Mouse (Mus musculus) cerebellum, postnatal 14 days (tissue): ENCODE data around the gene Senp3.

Experiments used
- DNase-seq, 2 experiments: peaks; one replicate each; pipeline ENCODE4 v3.0.0; 2021; ENCODE audit warnings: mixed read lengths in 2 of 2

Senp3 gene

DNA sequence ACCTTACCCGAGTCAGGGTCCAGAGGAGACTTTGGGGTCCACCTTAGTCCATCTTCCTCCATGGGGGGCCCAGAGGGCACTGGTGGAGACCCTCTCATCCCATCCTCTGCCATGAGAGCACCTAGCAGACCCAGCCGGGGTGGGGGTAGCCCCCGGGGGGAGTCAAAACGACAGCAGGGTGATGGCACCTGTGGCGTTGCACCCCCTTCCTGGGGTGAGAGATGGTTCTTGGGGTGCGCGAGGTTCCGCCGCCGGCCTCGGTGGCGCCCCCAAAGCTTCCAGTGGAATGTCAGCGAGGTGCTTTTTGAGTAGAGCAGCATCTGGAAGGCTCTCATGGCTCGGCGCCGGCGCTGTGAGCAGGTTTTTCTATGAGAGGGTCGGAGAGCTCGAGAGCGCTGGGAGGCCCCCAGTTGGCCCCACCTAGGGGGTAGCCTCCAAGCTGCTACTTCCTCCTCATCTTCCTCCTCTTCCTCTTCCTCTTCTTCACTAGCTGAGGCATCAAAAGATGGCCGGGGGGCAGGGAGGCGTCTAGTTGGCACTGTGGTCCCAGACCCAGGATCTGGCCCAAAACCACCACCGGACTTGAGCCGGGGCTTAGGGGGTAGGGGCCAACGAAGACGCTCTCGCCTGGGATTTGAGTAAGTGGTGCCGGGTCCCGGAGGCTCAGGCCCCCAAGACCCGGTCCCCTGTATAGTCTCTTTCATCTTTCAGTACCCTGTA lies 1.6 kb downstream of the Senp3 start:
- DNase-seq: peak in 1 of 2 experiments; percentile 29

DNA sequence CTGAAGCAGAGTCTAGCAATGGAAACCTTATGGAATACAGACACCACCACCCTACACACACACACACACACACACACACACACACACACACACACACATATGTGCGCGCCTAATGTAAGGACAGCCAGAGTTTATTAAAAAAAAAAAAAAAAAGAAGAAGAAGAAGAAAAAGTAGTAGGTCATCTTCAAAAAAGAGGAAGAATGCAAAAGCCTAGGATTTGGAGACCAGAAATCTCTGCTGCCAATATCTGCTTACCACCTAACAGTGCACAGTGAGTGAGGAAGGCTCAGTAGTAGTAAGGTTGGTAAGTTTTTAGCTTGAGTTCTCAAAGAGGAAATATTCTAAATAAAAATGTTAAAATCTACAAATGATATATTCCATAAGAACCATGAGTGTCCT lies 2.7 kb downstream of the Senp3 start:
- DNase-seq: no peak

DNA sequence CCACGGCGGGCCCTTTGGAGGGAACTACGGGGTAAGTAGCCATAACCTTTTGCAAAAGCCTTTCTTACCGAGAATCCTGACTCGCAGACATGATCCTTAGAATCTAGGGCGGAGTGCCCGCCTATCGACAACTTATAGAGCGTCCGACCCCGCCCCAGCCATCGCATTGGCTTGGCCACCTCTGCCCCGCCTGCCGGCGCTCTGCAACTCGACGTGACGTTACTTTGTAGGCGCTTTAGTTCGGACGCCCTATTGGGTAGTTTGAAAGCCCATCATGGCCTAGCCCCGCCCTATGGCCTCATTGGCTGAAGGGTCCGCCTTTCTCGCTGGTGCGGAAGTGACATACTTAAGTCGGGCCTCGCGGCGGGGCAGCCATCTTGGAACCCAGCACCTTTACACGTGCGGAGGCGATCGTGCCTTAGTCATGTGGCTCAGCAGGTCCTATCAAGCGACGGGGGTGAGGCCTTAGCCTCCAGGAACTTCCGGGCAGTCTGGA lies 9.6 kb downstream of the Senp3 start, which contains the start of gene Eif4a1:
Eif4a1 (minus strand) TSS at position 213 of the 496 bp plus-strand sequence.
- peak; percentile 100 for DNase-seq

DNA sequence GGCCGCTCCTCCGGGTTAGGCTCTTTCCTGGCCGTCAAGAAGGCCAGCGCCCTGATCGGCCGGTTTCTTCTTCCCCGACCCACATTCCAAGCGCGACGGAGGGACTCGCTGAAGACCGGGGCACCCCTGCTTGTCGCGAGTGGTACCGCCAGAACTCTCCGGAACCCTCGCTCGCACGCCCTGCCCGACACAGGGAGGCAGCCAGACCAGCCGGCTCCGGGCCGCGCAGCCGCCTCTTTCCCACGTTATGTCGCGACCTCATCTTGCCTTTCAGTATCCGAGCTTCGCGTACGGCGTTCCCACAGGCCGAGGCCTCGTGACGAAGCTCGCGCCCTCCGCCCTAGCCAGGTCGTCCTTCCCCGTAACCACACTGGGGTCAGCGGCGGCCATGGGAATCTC lies 10.2 kb downstream of the Senp3 start:
- DNase-seq: no peak

DNA sequence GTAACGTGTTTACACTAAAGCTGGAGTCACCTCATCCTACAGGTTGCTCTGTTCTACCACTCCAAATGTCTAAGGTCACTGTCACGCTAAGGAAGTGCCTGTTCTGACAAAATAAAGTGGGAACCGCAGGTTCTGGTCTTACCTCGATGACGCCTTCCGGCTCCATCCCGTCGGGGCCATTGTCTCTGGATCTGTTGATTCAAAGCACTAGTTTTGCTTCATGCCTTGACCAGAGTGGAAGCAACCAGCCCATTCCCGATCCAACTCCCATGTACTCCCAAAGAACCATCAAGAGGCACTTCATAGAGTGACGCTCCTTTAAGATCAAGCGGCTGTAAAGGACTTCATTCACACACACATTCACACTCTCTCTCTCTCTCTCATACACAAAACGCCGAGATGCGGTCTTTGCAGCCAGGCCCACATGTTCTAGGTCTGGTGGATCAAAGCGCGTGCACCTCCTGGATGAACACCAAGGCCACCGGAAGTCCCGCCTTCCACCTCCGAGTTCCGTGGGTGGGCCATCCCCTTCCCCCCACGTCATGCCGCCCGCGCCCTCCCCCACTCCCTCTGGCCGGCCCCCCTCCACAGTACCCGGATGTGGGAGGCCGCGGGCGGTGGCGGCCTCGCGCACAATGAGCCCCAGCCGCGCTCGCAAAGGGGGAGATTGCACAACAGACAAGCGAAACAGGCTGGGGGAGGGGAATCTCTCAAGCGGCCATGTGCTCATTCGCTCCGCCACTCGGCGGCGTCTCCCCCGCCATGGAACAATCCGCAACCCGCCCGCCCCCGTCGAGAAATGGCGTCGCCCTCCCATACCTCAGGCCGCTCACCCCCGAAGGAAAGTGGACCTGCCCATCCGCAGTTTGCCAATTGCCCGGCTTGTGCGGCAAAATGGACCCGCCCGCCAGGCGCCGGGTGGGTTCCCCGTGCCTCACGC lies 10.8 kb downstream of the Senp3 start:
- DNase-seq: peak; percentile 97 to 98

DNA sequence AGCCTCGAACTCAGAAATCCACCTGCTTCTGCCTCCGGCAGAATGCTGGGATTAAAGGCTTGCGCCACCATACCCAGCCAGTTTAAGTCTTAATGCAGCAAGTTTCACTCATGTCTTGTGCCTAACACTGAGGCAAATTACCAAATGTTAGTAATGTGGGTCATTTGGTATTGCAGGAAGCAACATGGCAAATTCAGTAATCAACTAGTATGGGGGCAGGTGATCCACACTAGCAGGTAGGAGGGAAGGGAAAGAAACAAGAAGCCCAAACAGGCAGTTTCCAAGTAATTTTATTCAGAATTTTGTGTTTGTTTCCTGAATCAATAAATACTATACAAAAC lies 15.2 kb downstream of the Senp3 start:
- no peak for DNase-seq

DNA sequence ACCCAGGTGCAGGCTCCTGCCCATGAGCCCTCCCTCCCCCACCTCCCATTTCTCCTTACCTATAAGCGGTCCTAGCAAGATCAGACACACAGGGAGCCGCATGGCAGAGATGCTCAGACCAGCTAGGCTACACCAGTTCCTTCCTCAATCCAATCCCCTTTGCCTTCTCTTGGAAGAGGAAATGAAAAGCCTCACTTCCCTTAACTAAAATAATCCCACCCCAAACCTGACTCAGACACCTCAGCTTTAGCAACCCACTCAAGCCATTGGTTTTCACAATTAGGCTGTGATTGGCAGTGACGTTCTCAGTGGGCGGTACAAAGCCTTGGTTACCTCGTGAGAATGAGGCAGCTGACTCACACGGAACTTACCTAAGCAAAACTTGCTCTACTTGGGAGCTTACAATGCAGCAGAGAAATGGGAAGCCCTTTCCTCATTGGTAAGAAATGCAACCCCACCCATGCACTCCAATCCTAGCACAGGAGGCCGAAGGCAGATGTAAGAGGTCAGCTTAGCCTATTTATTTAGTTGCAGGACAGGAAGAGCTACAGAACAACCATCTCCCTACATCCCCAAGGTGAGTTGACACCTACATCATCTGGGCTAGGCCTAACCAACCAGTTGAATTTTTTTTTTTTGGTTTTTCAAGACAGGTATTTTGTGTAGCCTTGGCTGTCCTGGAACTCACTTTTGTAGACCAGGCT lies 15.8 kb downstream of the Senp3 start, which contains the start of gene Cd68:
Cd68 (minus strand) TSS at position 193 of the 704 bp plus-strand sequence.
- DNase-seq: no peak

DNA sequence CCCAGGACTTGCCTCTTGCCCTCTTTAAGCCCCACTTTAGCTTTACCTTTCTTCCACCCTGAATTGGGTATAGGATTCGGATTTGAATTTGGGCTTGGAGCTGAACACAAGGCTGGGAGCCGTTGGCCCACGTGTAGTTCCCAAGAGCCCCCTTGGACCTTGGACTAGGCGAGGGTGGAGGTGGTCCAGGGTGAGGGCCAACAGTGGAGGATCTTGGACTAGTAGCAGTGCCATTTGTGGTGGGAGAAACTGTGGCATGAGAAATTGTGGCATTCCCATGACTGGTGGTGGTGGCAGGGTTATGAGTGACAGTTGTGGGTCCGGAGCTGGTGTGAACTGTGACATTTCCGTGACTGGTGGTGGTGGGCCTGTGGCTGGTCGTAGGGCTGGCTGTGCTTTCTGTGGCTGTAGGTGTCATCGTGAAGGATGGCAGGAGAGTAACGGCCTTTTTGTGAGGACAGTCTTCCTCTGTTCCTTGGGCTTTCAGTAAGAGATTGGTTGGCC lies 16.4 kb downstream of the Senp3 start:
- DNase-seq: no peak

DNA sequence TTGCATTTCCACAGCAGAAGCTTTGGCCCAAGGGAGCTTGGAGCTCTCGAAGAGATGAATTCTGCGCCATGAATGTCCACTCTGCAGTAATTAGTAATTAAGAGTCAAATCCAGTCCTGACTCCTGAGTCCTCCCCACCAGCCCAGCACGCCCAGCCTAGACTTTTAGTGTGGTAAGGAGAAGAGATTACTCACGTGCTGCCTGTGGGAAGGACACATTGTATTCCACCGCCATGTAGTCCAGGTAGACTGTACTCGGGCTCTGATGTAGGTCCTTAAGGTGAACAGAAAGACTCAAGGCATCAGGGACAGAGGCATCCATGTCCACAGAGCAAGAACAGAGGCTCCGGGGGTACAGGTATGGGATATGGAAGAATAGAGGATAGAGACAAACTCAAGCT lies 17.0 kb downstream of the Senp3 start:
- DNase-seq: no peak

DNA sequence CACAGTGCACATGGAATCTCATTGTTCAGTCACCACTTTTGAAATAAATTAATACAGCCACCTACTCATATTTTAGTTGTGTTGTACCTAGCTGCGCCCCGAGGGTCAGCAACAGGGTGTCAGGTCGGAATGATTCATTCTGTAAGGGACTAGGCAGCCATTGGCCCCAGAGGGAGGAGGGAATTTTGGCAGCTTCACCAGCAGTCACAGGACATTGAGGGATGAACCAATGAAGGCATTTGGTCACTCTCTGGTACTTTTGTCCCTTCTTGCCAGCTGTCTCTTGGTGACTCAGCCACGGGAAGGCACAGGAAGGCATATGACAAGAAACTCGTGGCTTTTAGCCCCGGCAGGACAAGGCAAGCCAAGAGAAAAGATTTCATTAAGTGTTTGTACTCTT lies 18.1 kb downstream of the Senp3 start:
- no peak for DNase-seq

DNA sequence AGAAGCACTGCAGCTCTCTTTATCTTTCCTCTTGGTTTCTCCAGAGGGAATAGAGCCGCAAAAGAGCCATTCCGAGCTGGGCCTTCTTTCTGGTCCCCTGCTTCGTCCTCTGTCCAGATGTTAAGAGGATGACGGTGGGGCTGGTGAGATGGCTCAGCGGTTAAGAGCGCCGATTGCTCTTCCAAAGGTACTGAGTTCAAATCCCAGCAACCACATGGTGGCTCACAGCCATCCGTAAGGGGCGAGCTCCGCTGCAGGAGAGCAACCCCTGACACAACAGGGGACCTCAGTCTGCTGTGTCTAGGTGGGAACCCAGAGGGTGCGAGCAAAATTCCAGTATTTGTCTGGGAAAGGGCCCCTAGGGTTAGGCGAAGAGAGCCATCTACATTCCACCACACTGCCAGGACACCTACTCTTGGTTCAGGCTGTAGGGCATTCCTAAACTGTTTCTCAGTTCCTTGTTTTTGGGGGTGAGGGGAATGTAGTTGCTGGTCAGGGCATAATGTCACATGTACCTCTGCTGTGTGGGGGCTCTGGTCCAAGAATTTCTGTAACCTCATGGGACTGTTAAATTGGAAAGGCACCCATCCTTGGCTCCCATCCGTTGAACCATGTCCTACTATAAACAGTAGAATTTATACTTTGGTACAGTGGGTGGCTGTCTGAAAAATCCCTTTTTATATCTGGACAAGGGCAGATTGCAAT lies 18.8 kb downstream of the Senp3 start:
- peak in 1 of 2 experiments; percentile 50 for DNase-seq

DNA sequence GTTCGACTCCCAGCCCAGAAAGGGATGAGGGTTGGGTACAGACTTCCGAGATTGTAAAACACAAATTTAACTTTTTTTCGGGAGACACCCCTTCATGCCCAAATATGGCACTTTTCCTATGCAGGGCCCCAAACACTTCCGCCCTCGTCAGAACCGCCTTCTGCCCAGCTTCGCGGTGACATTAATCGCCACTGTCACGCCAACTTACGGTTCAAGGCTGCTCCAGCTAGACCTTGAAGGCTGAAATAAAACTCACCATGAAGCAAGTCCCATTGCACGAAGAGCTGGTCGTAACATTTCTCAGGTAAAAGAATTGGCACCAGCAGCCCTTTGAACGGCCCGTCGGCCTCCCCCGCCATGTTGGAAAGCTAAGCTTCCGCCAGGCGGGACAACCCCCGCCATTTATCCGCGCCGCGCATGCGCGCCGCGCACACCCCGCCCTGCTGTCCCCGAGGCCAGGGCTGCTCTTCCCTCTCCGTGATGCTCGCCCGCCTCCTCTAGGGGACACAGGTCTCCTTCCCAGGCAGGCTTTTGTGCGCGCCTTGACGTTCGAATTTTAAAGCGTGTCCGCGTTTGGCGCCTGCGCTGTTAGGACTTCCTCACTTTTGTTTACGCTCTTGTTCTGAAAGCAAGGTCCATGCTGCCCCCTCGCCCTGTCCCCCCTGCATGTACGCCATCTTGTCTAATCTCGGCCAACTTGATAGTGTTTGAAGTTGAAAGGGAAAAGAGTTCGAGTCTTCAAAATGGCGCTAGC lies 19.5 kb downstream of the Senp3 start, which contains the start of gene Mpdu1:
Mpdu1 (minus strand) TSS at position 430 of the 754 bp plus-strand sequence.
- DNase-seq: peak; percentile 95

DNA sequence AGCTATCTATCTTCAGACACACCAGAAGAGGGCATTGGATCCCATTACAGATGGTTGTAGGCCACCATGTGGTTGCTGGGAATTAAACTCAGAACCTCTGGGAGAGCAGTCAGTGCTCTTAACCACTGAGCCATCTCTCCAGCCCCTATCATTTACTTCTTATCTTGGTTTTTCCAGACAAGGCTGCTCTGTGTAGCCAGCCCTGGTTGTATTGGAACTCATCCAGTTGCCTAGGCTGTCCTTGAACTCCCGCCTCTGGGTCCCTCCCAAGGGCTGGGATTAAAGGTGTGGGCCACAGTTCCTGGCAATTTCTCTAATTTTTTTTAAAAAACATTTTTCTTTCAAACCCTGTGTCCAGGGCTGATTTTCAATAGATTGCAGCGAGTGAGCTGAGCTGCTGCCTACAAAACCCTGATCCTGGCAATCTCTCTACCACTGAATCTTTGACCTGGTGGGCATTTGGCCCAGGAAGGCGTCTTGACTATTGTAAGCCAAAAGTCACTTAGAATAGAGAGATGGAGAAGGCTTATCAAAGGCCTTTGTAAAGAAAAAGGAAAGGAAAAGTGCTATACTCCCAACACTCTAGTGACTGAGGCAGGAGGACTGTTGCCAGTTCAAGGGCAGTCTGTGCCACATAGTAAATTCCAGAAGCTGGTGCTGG lies 20.5 kb downstream of the Senp3 start:
- DNase-seq: peak in 1 of 2 experiments; percentile 43

DNA sequence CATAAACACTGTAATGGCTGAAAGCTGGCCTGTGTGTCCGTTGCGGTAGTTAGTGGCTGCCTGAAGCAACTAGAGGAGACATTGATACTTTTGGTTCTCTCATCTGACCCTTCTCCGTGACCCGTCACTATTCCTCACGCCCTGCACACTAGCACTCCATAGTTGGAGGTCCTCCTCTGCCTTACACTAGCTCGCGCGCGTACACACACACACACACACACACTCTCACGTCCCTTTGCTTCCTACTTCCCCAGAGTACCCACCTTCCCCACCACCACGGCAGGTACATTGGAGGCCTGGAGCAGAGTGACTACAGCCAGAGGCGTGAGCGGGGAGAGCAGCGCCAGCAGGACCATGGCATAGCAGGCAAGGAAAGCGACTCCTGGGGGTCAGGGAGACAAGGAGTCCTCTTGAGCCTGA lies 24.4 kb downstream of the Senp3 start:
- DNase-seq: no peak

DNA sequence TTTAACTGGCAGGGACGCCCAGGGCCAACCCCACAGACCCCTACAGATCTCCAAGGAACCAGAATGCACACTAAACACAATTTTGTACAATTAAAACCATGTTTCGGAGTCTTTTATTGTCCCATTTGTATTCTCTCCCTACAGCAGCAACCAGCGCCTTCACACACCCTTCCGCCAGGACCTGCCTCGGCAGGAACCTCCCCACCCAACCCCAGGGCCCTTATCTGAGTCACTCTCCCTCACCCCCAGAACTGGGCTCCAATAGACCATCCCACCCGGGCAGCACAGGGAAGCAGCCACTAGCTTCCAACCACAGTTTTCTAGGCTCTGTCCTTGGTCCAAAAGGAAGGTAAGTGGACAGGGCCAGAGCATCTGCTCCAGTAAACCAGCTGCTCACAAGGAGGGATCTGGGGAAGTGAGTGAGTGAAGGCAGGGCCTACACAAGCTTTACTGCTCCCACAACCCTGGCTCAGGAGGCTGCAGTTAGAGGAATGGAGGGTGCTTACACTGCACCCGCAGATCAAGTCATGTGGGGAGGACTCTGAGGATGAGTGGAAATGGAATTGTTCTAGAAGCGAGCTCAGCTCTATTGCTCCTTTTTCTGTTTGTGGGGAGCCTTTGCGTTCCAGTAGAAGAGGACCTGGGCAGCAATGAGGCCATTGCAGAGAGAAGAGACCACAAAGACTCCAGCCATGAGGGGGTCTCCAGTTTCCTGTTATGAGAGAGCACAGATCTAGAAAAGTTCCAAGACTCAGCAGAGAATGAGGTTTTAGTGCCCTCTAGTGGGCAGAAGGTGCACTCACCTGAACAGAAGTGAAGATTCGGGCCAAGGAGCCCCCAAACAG lies 25.0 kb downstream of the Senp3 start:
- peak; percentile 69 to 76 for DNase-seq

DNA sequence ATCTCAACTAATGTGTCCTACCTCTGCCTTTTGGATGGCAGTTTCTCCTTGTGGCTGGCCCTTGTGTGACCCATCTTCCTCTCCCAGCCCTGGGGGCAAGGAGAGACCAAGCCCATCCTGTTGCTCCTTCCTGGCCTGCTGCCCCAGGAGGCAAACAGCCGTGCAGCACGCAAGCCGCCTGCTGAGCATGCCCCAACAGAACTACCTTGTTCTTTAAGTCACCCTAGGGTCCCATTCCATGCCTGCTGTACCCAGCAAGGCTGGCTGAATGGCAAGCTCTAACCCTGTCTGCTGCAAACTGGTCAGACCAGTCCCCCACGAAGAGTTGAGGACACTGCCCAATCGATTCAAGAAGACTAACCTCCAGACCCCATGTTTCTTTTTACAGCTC lies 25.8 kb downstream of the Senp3 start:
- no peak for DNase-seq

DNA sequence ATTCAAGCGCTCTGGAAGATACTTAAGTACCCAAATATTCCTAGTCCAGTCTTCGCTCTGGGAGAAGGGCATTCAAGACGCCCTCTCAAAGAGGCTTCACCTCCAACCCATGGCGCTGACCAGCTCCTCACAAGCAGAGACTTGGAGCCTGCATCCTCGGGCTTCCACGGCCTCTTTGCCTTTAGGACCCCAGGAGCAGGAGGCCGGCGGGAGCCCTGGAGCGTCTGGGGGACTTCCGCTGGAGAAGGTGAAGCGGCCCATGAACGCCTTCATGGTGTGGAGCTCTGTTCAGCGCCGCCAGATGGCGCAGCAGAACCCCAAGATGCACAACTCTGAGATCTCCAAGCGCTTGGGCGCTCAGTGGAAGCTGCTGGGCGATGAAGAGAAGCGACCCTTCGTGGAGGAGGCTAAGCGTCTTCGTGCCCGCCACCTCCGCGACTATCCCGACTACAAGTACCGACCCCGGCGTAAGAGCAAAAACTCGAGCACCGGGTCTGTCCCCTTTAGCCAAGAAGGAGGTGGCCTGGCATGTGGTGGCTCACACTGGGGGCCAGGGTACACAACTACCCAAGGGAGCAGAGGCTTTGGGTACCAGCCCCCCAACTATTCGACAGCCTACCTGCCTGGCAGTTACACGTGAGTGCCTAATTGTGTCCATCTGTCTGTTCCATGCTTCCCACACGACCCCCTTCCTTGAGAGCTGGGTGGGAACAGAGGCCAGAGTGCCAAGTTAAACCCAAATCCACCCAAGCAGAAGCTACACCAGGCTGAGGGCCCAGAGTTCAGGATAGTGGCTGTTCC lies 26.4 kb downstream of the Senp3 start, which contains the start of gene Sox15:
Sox15 (plus strand) TSS at position 51 of the 801 bp plus-strand sequence.
- DNase-seq: peak; percentile 82 to 85

DNA sequence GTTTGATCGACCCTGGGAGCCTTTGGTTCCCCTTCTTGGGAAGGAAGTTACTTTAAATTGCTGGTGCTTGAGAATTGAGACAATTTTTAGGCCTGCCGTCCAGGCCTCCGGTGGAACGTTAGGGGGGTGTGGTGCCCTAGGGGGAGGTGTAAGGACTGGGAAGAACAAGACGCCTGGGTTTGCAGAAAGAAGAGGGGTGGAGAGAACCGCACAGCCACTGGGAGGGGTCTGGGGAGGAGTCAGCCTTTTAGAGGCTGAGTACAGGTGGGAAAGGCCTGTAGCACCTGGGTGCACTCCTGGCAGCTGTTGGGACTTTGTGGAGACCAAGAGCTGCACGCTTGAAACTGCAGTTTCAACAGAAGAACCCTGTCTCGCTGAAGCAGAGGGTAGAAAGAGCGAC lies 27.1 kb downstream of the Senp3 start:
- no peak for DNase-seq

DNA sequence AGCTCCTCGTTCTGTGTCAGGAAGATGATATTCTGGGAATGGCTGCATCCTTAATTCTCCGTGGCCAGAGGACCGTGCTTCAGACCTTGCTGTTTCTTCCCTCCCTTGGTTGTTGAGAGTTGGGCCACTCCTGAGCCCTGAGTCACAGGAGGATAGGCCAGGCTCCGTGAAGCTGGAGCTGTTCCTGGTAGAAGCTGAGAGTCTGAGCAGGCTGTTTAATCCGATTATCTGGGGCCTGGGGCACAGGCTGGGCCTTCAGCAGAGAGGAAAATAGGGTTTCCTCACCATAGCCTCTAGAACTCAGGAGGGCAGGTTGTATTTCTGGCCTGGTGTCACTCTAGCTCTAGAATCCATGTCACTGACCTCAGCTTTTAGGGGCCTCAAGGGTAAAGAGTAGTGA lies 28.5 kb downstream of the Senp3 start:
- no peak for DNase-seq
